In genomic region chr7:64751465-64751864, GRCm38 (mm10) we compare ENCODE assay signal across 8 mouse cellular contexts.
A peak's percentile ranks its signal among the peaks of the same experiment; 100 is the strongest.
DNase-seq lines count a peak whose midpoint lies in the region; ATAC-seq lines count a peak whose summit lies in the region.

No protein-coding gene starts in this region.

- H3K9me3 ChIP-seq in forebrain, embryonic 10.5 days: no peaks in the 10 kb centered on the region
- H3K9me3 ChIP-seq in hindbrain, embryonic 12.5 days (replicated peaks): no peaks in the 10 kb centered on the region

- H3K4me1 ChIP-seq in forebrain, embryonic 10.5 days: peaks cover 6% of the 10 kb centered on the region
- peaks cover 2% of the 10 kb centered on the region; the same call in 1 of the 2 replicates for H3K4me1 ChIP-seq in hindbrain, embryonic 12.5 days

- no peak overlapping the region for H3K4me2 ChIP-seq in hindbrain, embryonic 12.5 days (replicated peaks)

- no peak overlapping the region for H3K9ac ChIP-seq in hindbrain, embryonic 12.5 days

- no peaks in the 10 kb centered on the region for H3K27me3 ChIP-seq in forebrain, embryonic 10.5 days (ENCODE audit: poor library complexity, severe bottlenecking)
- H3K27me3 ChIP-seq in hindbrain, embryonic 12.5 days: no peaks in the 10 kb centered on the region

- peak; percentile 62 for ATAC-seq in hindbrain, embryonic 12.5 days (ENCODE audit: low FRiP score)
- peak; percentile 52; the same call in 1 of the 2 replicates for ATAC-seq in megakaryocyte, adult 5-6 weeks (ENCODE audit: poor library complexity, severe bottlenecking)
- no peak for ATAC-seq in monocyte, adult 5-6 weeks (replicated peaks; ENCODE audit: insufficient number of reproducible peaks, low FRiP score, low TSS enrichment, poor library complexity, severe bottlenecking)

- no peak overlapping the region for H3K4me3 ChIP-seq in forebrain, embryonic 10.5 days
- H3K4me3 ChIP-seq in hindbrain, embryonic 12.5 days: no peak overlapping the region

- no peak overlapping the region for H3K27ac ChIP-seq in forebrain, embryonic 10.5 days
- H3K27ac ChIP-seq in hindbrain, embryonic 12.5 days: no peak overlapping the region

- 36% methylated on average over 5 of the region's 5 CpGs for WGBS in forebrain, embryonic 10.5 days
- WGBS in hindbrain, embryonic 12.5 days: 32% methylated on average over 5 of the region's 5 CpGs

- DNase-seq in Muller cell, postnatal 12 days (ENCODE audit: inconsistent ontology term): peak; percentile 52
- peak; percentile 90 for DNase-seq in brain, adult 2 months (ENCODE audit: low read depth, low spot score)
- peak; percentile 67 for DNase-seq in forebrain, embryonic 10.5 days (ENCODE audit: extremely low spot score, low spot score)
- peak; percentile 73 to 78 for DNase-seq in layer of hippocampus, postnatal 10 days (ENCODE audit: low spot score in 2 of 2)
- peak; percentile 84 for DNase-seq in right cerebral cortex, postnatal 10 days (ENCODE audit: low spot score in 2 of 2)

- peaks cover 13% of the 10 kb centered on the region for H3K36me3 ChIP-seq in forebrain, embryonic 10.5 days (replicated peaks)
- H3K36me3 ChIP-seq in hindbrain, embryonic 12.5 days: peaks cover 17% of the 10 kb centered on the region
